Mouse (Mus musculus): ENCODE results near the gene Ttll7.

DNA sequence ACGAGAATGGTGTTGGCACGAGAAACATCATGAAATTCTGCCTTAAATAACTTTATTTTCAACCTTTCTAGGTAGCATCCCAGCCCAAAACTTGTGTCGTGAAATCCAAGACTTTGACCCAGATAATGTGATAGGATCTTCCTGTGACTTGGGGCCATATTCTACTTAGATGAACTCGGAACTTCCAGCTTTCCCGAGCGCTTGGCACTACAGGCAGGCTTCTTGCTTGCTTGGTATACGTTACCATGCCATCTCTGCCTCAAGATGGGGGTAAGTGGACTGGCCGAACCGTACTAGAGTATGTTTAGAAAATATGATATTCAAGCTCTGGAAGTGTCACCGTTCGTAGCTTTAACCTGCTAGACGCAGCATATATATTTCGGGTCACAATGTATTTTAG lies 41.8 kb downstream of the Ttll7 start:
- TF ChIP-seq CTCF (IDR thresholded peaks at IDR 0.05; ENCODE audit: low read depth): no peak
- TF ChIP-seq EP300 (IDR thresholded peaks at IDR 0.05; ENCODE audit: low read depth): no peak

Measured in liver, embryonic 14.5 days (tissue).